Mouse (Mus musculus) hindbrain, embryonic 11.5 days (tissue): ENCODE measurements at regions not wholly inside any gene's neighbourhood (a gene's known extent, or its start where the extent isn't known, plus 50 kb on each side); places are given as distances from the start of the nearest gene placed in this dataset.
A peak's percentile ranks its signal among the peaks of the same experiment; 100 is the strongest.

ENCODE experiments used
- ATAC-seq: fragments of 200-750 bp; cut with Nextera tagmentation; 2 replicates; pipeline ENCODE4 v1.8.0; 2017; ENCODE audit warnings: mild to moderate bottlenecking, moderate TSS enrichment, moderate library complexity; ENCODE audit not compliant: low FRiP score
- DNase-seq: peaks from one replicate; pipeline ENCODE4 v3.0.0-alpha.2; 2015; ENCODE audit warnings: low spot score
- H3K27ac ChIP-seq: fragments of 300-500 bp; sonication (generic); 2 replicates; pipeline ENCODE4 v1.5.1; 2014; ENCODE audit warnings: mild to moderate bottlenecking, low read depth, low read length
- H3K27me3 ChIP-seq: fragments of 300-500 bp; sonication (generic); 2 replicates; pipeline ENCODE4 v1.6.1; 2014; ENCODE audit warnings: mild to moderate bottlenecking, low read length, moderate library complexity, mixed read lengths; ENCODE audit not compliant: control insufficient read depth, insufficient read depth
- H3K36me3 ChIP-seq: fragments of 300-500 bp; sonication (generic); 2 replicates; pipeline ENCODE4 v1.6.1; 2014; ENCODE audit warnings: mild to moderate bottlenecking, low read length, moderate library complexity, mixed read lengths; ENCODE audit not compliant: control insufficient read depth, insufficient read depth
- H3K4me1 ChIP-seq: fragments of 300-500 bp; sonication (generic); replicated peaks from 2 replicates; pipeline ENCODE4 v1.6.1; 2014; ENCODE audit warnings: low read length, mixed read lengths; ENCODE audit not compliant: control insufficient read depth, insufficient read depth
- H3K4me2 ChIP-seq: fragments of 300-500 bp; sonication (generic); replicated peaks from 2 replicates; pipeline ENCODE4 v1.6.1; 2014; ENCODE audit warnings: mild to moderate bottlenecking, low read depth, low read length
- H3K4me3 ChIP-seq: fragments of 300-500 bp; sonication (generic); 2 replicates; pipeline ENCODE4 v1.5.1; 2014; ENCODE audit warnings: low read depth, low read length
- H3K9ac ChIP-seq: fragments of 300-500 bp; sonication (generic); 2 replicates; pipeline ENCODE4 v1.6.1; 2014; ENCODE audit warnings: low read depth, low read length
- H3K9me3 ChIP-seq: fragments of 300-500 bp; sonication (generic); 2 replicates; pipeline ENCODE4 v1.6.1; 2016; ENCODE audit warnings: low read length; ENCODE audit not compliant: control insufficient read depth
- WGBS: fragments of 180-500 bp; shearing (Covaris S2); extraction: QIAGEN DNeasy Blood & Tissue Kit; methylation state at CpG from one replicate; pipeline ENCODE4 v1.1.7; 2014; 5-methylcytosine and 5-hydroxymethylcytosine counted together

DNA sequence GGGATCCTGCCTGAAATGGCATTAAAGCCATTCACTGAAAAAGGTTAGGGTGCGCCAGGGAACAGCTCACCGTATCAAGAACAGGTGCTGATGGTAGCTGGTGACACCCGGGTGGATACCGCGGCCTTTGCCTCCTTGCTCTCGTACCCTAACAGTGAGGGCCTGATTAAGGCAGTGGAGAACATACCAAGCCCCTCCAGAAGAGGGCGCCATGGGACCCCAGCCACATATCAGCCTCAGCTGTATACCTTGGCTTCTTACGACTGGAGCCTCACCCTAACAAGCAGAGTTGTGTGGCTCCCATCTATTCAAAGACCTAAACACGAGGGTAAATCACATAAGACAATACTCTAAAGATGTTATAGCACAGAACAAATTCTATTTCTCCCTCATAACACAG lies 203.7 kb upstream of the 1700012A03Rik start:
- no peak overlapping the region for H3K9ac ChIP-seq
- H3K36me3 ChIP-seq, result no peaks in the 10 kb centered on the region
- H3K27me3 ChIP-seq, result no peaks in the 10 kb centered on the region
- no peak overlapping the region for H3K4me2 ChIP-seq
- H3K27ac ChIP-seq, result no peak overlapping the region
- ATAC-seq, result no peak
- no peak overlapping the region for H3K4me3 ChIP-seq
- H3K9me3 ChIP-seq, result no peaks in the 10 kb centered on the region
- DNase-seq, result no peak
- 89% methylated on average over 9 of the region's 9 CpGs for WGBS
- H3K4me1 ChIP-seq, result no peaks in the 10 kb centered on the region

DNA sequence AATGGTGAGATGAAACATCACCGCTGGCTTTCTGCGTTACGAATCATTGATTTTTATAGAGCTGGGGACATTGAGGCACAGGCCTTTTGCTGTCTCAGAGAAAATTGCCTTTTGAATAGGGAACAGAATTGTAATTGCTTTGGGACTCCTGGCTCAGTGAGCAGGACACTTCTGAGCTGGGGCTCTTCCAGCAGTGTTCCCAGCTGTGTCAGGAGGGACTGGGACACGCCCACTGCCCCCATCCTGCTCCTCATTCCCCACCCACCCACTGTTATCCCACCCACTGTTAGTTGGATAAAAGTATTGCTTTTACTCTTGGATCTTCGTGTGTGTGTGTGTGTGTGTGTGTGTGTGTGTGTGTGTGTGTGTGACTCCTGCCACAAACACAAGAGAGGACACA lies 204.4 kb upstream of the 1700012A03Rik start:
- no peaks in the 10 kb centered on the region for H3K4me1 ChIP-seq
- DNase-seq, result no peak
- no peak overlapping the region for H3K4me2 ChIP-seq
- no peaks in the 10 kb centered on the region for H3K36me3 ChIP-seq
- H3K4me3 ChIP-seq, result no peak overlapping the region
- 75% methylated on average over 5 of the region's 5 CpGs for WGBS
- H3K9me3 ChIP-seq, result no peaks in the 10 kb centered on the region
- no peak overlapping the region for H3K9ac ChIP-seq
- H3K27me3 ChIP-seq, result no peaks in the 10 kb centered on the region
- ATAC-seq, result no peak
- no peak overlapping the region for H3K27ac ChIP-seq

DNA sequence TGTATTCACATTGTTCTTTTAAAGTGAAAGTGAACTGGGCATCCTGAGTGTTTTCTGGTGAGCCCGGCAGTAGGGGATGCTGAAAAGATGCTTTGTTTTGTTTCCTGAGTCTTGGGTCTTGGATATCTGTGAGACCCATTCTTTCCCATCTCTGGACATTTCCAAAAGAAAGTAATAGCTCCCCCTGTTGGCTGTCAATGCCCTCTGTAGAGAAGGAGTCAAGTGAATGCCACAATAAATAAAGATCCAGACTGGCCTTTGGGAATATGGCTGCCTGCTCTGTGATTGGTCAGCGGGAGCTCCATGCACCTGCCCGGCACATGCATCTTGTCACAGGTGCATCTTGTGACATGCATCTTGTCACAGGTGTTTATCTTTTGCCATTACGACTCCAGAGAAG lies 209.4 kb upstream of the 1700012A03Rik start:
- WGBS, result 92% methylated on average over 4 of the region's 4 CpGs
- no peaks in the 10 kb centered on the region for H3K36me3 ChIP-seq
- no peak overlapping the region for H3K4me3 ChIP-seq
- no peak for DNase-seq
- H3K27me3 ChIP-seq, result no peaks in the 10 kb centered on the region
- no peaks in the 10 kb centered on the region for H3K9me3 ChIP-seq
- ATAC-seq, result no peak
- no peak overlapping the region for H3K9ac ChIP-seq
- H3K4me1 ChIP-seq, result no peaks in the 10 kb centered on the region
- H3K4me2 ChIP-seq, result no peak overlapping the region
- no peak overlapping the region for H3K27ac ChIP-seq

- H3K36me3 ChIP-seq, result no peaks in the 10 kb centered on the region
- no peak overlapping the region for H3K4me2 ChIP-seq
- no peaks in the 10 kb centered on the region for H3K4me1 ChIP-seq
- H3K4me3 ChIP-seq, result no peak overlapping the region
- 45% methylated on average over 1 of the region's 1 CpGs for WGBS
- no peaks in the 10 kb centered on the region for H3K27me3 ChIP-seq
- no peak overlapping the region for H3K27ac ChIP-seq
- DNase-seq, result peak; percentile 29
- no peaks in the 10 kb centered on the region for H3K9me3 ChIP-seq
- H3K9ac ChIP-seq, result no peak overlapping the region
- ATAC-seq, result no peak
Measured at GRCm38 (mm10) chr6:31838588-31838987, 211.5 kb upstream of the 1700012A03Rik start.

GRCm38 (mm10) chr6:31835795-31836194 lies 214.3 kb upstream of the 1700012A03Rik start:
- no peaks in the 10 kb centered on the region for H3K9me3 ChIP-seq
- no peak overlapping the region for H3K4me3 ChIP-seq
- no peak for ATAC-seq
- no peaks in the 10 kb centered on the region for H3K27me3 ChIP-seq
- H3K27ac ChIP-seq, result no peak overlapping the region
- no peak for DNase-seq
- H3K36me3 ChIP-seq, result no peaks in the 10 kb centered on the region
- no peak overlapping the region for H3K4me2 ChIP-seq
- no peak overlapping the region for H3K9ac ChIP-seq
- H3K4me1 ChIP-seq, result no peaks in the 10 kb centered on the region

- Histone ChIP-seq H3K4me2 (no peak overlapping the region), H3K9ac (no peak overlapping the region), H3K27me3 (no peaks in the 10 kb centered on the region), H3K9me3 (no peaks in the 10 kb centered on the region), H3K36me3 (no peaks in the 10 kb centered on the region), H3K4me3 (no peak overlapping the region), H3K27ac (no peak overlapping the region), H3K4me1 (no peaks in the 10 kb centered on the region)
- DNase-seq, result no peak
- WGBS, result 16% methylated on average over 3 of the region's 4 CpGs
- peak; percentile 54; the same call in 1 of the 2 replicates for ATAC-seq
Measured at GRCm38 (mm10) chr6:31834503-31834902, 215.5 kb upstream of the 1700012A03Rik start.

- H3K27ac ChIP-seq, result no peak overlapping the region
- no peak for ATAC-seq
- H3K27me3 ChIP-seq, result no peaks in the 10 kb centered on the region
- H3K4me3 ChIP-seq, result no peak overlapping the region
- no peak overlapping the region for H3K4me2 ChIP-seq
- no peaks in the 10 kb centered on the region for H3K9me3 ChIP-seq
- 91% methylated on average over 11 of the region's 11 CpGs for WGBS
- H3K36me3 ChIP-seq, result no peaks in the 10 kb centered on the region
- no peak overlapping the region for H3K9ac ChIP-seq
- no peaks in the 10 kb centered on the region for H3K4me1 ChIP-seq
- DNase-seq, result no peak
Measured at GRCm38 (mm10) chr6:31830610-31831009, 219.4 kb upstream of the 1700012A03Rik start.

- Histone ChIP-seq H3K4me2 (no peak overlapping the region), H3K36me3 (no peaks in the 10 kb centered on the region), H3K27me3 (no peaks in the 10 kb centered on the region), H3K9me3 (no peaks in the 10 kb centered on the region), H3K9ac (no peak overlapping the region), H3K4me1 (no peaks in the 10 kb centered on the region), H3K4me3 (no peak overlapping the region), H3K27ac (no peak overlapping the region)
- ATAC-seq (no peak), DNase-seq (no peak)
- WGBS, result 90% methylated on average over 5 of the region's 5 CpGs
Measured at GRCm38 (mm10) chr6:31823616-31824015, 226.4 kb upstream of the 1700012A03Rik start.

- DNase-seq, result no peak
- Histone ChIP-seq H3K27me3 (no peaks in the 10 kb centered on the region), H3K4me1 (no peaks in the 10 kb centered on the region), H3K27ac (no peak overlapping the region), H3K9ac (no peak overlapping the region), H3K36me3 (no peaks in the 10 kb centered on the region), H3K4me3 (no peak overlapping the region), H3K4me2 (no peak overlapping the region), H3K9me3 (no peaks in the 10 kb centered on the region)
- no peak for ATAC-seq
- WGBS, result 89% methylated on average over 9 of the region's 9 CpGs
Measured at GRCm38 (mm10) chr6:31822186-31823085, 227.6 kb upstream of the 1700012A03Rik start.
